Mouse (Mus musculus): ENCODE results near the gene Pprc1. TPM values are rescaled to one million over a fixed set of nuclear protein-coding genes. Genes with fewer than 3 reads are reported as not detected.

The Pprc1 gene
- total RNA-seq (2021): 10 to 100 TPM; 14.9 to 15.1 TPM
- long read RNA-seq, experiment 1, full-length matches to known transcripts: 4 of 12 reads
- long read RNA-seq, experiment 1, partial matches to known transcripts: 3 of 12 reads
- long read RNA-seq, experiment 1, other reads (novel, unspliced or antisense): 5 of 12 reads
- long read RNA-seq, experiment 2, full-length matches to known transcripts: 1 of 9 reads
- long read RNA-seq, experiment 2, partial matches to known transcripts: 2 of 9 reads
- long read RNA-seq, experiment 2, other reads (novel, unspliced or antisense): 6 of 9 reads

- DNase-seq (ENCODE audit: low spot score): peak; percentile 65
These were observed at the start of gene Pprc1 for GRCm38 (mm10) chr19:46044271-46044992. Gene Pprc1, plus strand, starts transcription at chr19:46044886.

DNA sequence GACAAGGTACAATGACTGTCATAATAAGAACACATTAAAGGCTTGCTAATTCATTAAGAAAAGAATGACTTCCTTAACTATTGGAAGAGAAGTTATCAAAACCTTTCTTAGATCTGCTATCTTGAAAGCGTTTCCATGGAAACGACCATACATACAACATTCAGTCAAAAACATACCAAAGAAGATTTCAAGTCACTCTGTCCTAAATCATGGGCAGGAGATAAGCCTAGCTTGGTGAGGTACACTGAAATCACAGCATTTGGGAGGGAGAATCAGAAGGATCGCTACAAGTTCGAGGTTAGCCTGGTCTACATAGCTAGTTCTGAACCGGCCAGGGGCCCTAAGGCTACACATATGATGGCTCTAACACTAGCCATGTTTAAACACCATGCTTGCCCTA lies 47.3 kb upstream of the Pprc1 start:
- no peak for DNase-seq (ENCODE audit: low spot score)

DNA sequence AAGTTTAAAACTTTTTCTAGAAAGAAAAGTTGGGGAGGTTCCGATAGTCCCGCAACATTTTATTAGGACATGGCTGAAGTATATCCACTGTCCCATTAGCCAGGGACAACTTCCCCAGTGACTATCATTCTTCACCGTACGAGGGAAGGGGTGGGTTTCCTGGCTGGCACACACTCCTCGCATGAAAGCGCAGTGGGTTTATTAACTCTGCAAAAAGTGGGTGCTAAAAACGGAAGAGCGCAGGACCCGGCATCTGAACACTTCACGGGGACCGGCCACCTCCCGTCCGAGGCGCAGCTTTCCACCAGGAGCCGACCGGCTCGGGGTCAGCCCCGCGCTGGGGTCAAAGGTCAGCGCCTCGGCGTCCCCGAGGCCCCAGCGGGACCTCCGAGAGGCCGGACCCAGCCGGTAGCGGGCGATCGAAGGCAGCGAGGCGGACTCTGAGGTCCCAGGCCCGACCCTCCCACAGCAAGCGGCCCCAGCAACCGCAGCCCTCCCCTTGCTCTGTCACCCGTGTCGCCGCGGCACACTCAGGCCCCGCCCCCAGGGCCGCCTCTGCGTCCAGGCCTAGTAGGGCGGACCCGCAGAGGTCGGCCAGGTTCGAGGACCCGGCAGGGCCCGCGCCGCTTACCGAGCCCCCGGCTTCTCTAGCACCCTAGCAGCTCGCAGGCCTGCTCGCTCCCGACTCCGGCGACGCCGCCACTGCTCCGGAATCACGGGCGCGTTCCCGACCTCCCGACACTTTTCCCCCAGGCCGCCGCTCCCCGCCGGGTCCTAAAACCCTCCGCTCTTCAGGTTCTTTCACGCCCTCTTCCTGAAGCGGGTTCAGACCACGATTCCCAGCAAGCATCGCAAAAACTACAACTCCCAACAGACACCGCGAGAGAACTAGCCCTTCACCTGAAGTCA lies 46.6 kb upstream of the Pprc1 start, which contains the start of gene Armh3:
Gene Armh3 (minus strand): TSS at position 704 of the 909 bp plus-strand sequence.
- DNase-seq (ENCODE audit: low spot score): peak; percentile 93

DNA sequence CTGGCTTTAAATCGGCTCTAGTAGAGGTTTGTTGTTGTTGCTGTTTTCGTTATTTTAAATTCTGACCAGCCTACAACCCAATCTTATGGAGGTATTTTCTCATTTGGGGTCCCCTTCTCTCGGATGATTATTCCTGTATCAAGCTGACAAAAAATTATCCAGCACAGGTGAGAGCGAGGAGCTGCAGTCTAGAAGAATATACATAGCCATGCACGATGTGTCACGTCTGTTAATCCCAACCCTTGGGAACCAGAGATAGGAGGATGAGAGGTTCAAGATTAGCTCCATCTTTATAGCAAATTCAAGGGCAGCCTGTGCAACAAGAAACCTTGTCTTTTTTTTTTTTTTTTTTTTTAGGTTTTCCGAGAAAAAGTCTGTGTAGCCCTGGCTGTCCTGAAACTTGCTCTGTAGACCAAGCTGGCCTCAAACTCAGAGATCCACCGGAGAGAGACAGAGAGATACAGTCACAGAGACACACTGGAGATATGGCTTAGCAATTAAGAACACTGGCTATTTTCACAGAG lies 45.9 kb upstream of the Pprc1 start:
- DNase-seq (ENCODE audit: low spot score): no peak

DNA sequence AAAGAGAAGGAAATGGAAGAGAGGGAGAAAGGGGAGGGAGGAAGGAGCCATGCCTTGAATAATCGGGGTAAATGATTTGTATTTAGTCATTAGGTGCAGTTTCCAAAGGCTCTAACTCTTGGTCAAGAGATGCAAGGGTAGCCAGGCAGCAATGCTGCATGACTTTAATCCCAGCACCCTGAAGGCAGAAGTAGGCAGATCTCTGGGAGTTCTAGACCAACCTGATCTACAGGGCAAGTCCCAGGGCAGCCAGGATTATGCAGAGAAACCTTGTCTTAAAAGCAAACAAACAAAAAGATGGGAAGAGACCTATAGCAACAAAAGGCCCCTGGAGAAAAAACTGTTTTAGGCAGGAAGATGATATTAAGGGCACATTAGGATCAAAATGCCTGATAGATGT lies 45.3 kb upstream of the Pprc1 start:
- no peak for DNase-seq (ENCODE audit: low spot score)

DNA sequence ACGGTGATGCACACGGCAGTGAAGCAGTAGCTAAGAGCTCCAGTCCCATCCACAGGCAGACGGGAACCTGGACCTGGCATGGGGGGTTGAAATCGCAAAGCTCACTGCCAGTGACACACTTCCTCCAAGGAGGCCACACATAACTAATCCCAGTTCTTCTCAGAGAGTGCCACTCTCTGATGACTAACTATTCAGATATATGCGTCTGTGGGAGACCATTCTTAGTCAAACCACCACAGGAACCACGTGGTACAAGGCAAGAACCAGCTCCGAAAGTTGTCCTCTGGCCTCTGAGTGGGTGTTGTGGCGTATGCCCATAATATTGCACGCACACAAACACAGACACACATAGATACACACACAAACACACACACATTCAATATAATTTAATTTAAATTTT lies 42.4 kb upstream of the Pprc1 start:
- no peak for DNase-seq (ENCODE audit: low spot score)

- peak; percentile 93 for DNase-seq (ENCODE audit: low spot score)
These were observed 41.1 kb upstream of the Pprc1 start, which contains the start of gene Hps6 for GRCm38 (mm10) chr19:46003371-46004226. Gene Hps6, plus strand, starts transcription at chr19:46003508.

GRCm38 (mm10) chr19:46004814-46005466 lies 39.7 kb upstream of the Pprc1 start:
- no peak for DNase-seq (ENCODE audit: low spot score)

DNA sequence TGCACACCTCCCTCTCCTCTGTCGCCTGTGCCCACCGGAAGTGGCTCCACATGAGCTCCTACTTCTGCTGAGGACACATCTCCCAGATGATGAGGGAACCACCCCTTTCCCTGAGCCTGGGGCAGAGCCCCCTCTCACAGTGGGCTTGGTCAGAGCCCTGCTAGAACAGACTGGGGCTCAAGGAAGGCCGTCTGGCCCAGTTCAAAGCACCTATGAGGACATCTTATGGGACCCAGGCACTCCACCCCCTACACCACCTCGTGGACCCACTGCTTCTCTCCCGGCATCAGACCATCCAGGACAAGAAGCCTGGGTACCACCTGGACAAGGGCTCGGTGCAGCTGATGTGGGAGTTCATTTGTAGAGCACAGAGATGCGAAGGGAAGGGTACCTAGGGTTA lies 39.0 kb upstream of the Pprc1 start:
- no peak for DNase-seq (ENCODE audit: low spot score)

- DNase-seq (ENCODE audit: low spot score): peak; percentile 91
These were observed 30.0 kb upstream of the Pprc1 start for GRCm38 (mm10) chr19:46014572-46015178.

- DNase-seq (ENCODE audit: low spot score): no peak
These were observed 28.7 kb upstream of the Pprc1 start for GRCm38 (mm10) chr19:46016023-46016422.

GRCm38 (mm10) chr19:46024959-46025358 lies 19.7 kb upstream of the Pprc1 start:
- DNase-seq (ENCODE audit: low spot score): no peak

GRCm38 (mm10) chr19:46026567-46026966 lies 18.1 kb upstream of the Pprc1 start:
- DNase-seq (ENCODE audit: low spot score): no peak

DNA sequence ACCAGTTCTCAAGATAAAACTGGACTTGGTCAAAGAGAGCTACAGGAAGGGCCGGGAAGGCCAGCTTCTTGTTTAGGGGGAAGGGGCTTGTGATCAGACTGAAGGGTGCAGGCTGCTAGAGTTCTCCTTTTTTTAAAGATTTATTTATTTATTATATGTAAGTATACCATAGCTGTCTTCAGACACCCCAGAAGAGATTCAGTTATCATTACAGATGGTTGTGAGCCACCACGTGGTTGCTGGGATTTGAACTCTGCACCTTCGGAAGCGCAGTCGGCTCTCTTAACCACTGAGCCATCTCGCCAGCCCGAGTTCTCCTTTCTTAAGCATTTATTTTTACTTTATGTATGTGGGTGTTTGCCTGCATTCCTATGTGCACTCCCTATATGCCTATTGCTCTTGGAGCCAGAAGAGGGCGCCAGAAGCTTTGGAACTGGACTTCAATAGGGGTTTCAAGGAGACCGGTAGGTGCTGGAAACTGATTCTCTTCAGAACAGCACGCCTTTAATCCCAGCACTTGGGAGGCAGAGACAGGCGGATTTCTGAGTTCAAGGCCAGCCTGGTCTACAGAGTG lies 15.9 kb upstream of the Pprc1 start:
- DNase-seq (ENCODE audit: low spot score): no peak

DNA sequence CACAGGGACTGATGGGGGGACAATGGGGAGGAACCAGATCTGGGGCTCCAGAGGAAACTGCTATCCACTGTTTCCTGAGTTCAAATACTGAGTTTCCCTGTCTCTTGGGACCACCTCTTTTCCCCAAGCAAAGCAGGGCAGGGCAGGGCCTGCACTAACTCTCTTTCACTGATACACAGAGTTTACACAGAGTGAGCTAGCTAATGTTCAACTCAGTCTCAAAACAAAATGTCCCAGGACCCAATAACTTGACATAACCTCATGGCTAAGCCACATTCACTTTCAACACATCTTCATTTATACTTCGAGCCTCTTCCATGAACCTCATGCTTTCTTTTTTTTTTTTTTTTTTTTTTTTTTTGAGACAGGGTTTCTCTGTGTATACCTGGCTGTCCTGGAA lies 15.0 kb upstream of the Pprc1 start:
- no peak for DNase-seq (ENCODE audit: low spot score)

GRCm38 (mm10) chr19:46030196-46030983 lies 14.3 kb upstream of the Pprc1 start:
- DNase-seq (ENCODE audit: low spot score): no peak

GRCm38 (mm10) chr19:46031689-46032432 lies 12.8 kb upstream of the Pprc1 start:
- no peak for DNase-seq (ENCODE audit: low spot score)

Measured in gastrocnemius, adult 18-20 months (tissue).